Mouse (Mus musculus) E14TG2a.4 (cell line): ENCODE results near the gene Mfng.

Experiments
- CTCF ChIP-seq: conservative IDR thresholded peaks from 2 replicates; pipeline ENCODE4 v1.5.1; 2014; ENCODE audit warnings: low read length
- NANOG ChIP-seq: IDR thresholded peaks from 2 replicates; pipeline ENCODE4 v1.6.1; 2014; ENCODE audit warnings: borderline replicate concordance, low read length, mixed read lengths
- POU5F1 ChIP-seq: IDR thresholded peaks from 2 replicates; pipeline ENCODE4 v1.6.1; 2014; ENCODE audit warnings: low read length, borderline replicate concordance

DNA sequence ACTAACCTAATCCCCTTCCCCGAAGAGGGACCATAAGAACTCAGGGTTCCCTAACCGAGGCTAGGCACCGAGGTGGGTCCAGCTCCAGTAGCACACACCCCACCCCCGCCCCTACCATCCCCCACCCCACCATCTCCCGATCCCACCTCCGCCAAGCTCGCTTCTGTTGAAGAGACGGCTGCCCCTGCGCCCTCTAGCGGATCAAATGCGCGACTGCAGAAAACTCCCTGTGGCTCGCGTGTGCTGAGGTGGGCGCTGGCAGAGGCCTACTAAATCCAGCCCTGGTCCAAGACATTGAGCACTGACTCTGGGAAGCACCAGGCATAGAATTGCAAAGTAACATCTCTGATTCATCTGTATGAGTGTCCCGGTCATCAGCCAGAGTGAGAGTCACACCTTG is 53.2 kb downstream of the Mfng start:
- peak; percentile 51 for TF ChIP-seq CTCF
- TF ChIP-seq NANOG, result no peak
- TF ChIP-seq POU5F1, result no peak
